Mouse (Mus musculus) CH12.LX (cell line): ENCODE results near the gene Cnn3.

Experiments
- CTCF ChIP-seq, 2 experiments: IDR thresholded peaks in 1 of 2; conservative IDR thresholded peaks in 1 of 2; 2 replicates each; pipeline ENCODE4 v1.5.1; 2011 to 2012; ENCODE audit warnings: low read depth in 2 of 2, low read length in 2 of 2, improper control_type of control experiment in 1 of 2, inconsistent platforms in 1 of 2, mild to moderate bottlenecking in 1 of 2, moderate library complexity in 1 of 2
- EP300 ChIP-seq: IDR thresholded peaks from 2 replicates; pipeline ENCODE4 v1.6.1; 2011; ENCODE audit warnings: low read length, improper control_type of control experiment
- ETS1 ChIP-seq: conservative IDR thresholded peaks from 2 replicates; pipeline ENCODE4 v1.6.1; 2012; ENCODE audit warnings: low read depth, mild to moderate bottlenecking, inconsistent platforms, low read length, improper control_type of control experiment, moderate library complexity
- MAZ ChIP-seq: IDR thresholded peaks from 2 replicates; pipeline ENCODE4 v1.6.1; 2012; ENCODE audit warnings: low read depth, mild to moderate bottlenecking, inconsistent platforms, low read length, improper control_type of control experiment, moderate library complexity
- POLR2A ChIP-seq: IDR thresholded peaks from 2 replicates; pipeline ENCODE4 v1.6.1; 2011; ENCODE audit warnings: low read depth, mild to moderate bottlenecking, improper control_type of control experiment, low read length

GRCm38 (mm10) chr3:121462782-121463181, 36.5 kb downstream of the Cnn3 start:
- no peak for TF ChIP-seq EP300
- TF ChIP-seq CTCF (conservative IDR thresholded peaks at IDR 0.05 in 1 of 2, IDR thresholded peaks at IDR 0.05 in 1 of 2; ENCODE audit: low read depth in 2 of 2, low read length in 2 of 2), result no peak
- TF ChIP-seq POLR2A, result no peak
- TF ChIP-seq ETS1, result no peak
- TF ChIP-seq MAZ, result no peak
